Mouse (Mus musculus) erythroblast, embryonic 14.5 days (primary cell): ENCODE results near the gene Rrm2.

Source experiments
- GATA1 ChIP-seq: IDR thresholded peaks from 2 replicates; pipeline ENCODE4 v1.6.1; 2012; ENCODE audit warnings: low read length, inconsistent platforms, mixed read lengths
- TAL1 ChIP-seq: IDR thresholded peaks from 3 replicates; pipeline ENCODE4 v1.6.1; 2012; ENCODE audit warnings: low read length, inconsistent platforms, mixed read lengths

DNA sequence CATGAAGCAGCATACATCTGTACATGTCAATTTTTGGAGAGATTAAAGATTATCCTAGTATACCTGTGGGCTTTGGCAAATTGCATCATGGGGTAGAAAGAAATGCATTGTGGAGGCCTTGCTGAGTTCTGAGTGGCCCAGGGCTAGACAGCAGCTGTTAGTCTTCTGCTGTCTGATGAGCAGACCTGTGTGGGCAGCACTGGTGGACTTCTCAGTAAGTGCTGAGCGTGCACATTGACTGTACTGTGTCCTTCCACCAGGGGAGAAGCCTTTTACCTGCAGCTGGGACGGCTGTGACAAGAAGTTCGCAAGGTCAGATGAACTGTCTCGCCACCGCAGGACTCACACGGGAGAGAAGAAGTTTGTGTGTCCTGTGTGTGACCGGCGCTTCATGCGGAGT lies 48.1 kb upstream of the Rrm2 start:
- TF ChIP-seq TAL1 (no peak), GATA1 (no peak)
